Mouse (Mus musculus): ENCODE results near the gene M1ap.

GRCm38 (mm10) chr6:83043561-83043960 is 96.9 kb downstream of the M1ap start:
- TF ChIP-seq POLR2A (IDR thresholded peaks at IDR 0.05; ENCODE audit: extremely low read depth, insufficient read depth, low read length), result no peak
- TF ChIP-seq CTCF (IDR thresholded peaks at IDR 0.05; ENCODE audit: low read depth, low read length), result no peak
